Mouse (Mus musculus) embryonic facial prominence, embryonic 10.5 days (tissue): ENCODE measurements around the gene 4933434E20Rik. TPM values are rescaled to one million over a fixed set of nuclear protein-coding genes. Genes with fewer than 3 reads are reported as not detected.

ENCODE experiments used
- DNase-seq: peaks from one replicate; pipeline ENCODE4 v3.0.0-alpha.2; 2017; ENCODE audit warnings: low spot score
- H3K27ac ChIP-seq: fragments of 300-500 bp; sonication (generic); replicated peaks from 2 replicates; pipeline ENCODE4 v1.5.1; 2016; ENCODE audit warnings: mild to moderate bottlenecking
- H3K27me3 ChIP-seq: fragments of 300-500 bp; sonication (generic); replicated peaks from 2 replicates; pipeline ENCODE4 v1.6.1; 2016; ENCODE audit warnings: low read depth, mild to moderate bottlenecking; ENCODE audit not compliant: poor library complexity, severe bottlenecking
- H3K36me3 ChIP-seq: fragments of 300-500 bp; sonication (generic); replicated peaks from 2 replicates; pipeline ENCODE4 v1.6.1; 2016; ENCODE audit warnings: mild to moderate bottlenecking, moderate library complexity
- H3K4me1 ChIP-seq: fragments of 300-500 bp; sonication (generic); 2 replicates; pipeline ENCODE4 v1.6.1; 2016
- H3K4me3 ChIP-seq: fragments of 300-500 bp; sonication (generic); 2 replicates; pipeline ENCODE4 v1.5.1; 2016; ENCODE audit warnings: mild to moderate bottlenecking, moderate library complexity
- H3K9me3 ChIP-seq: fragments of 300-500 bp; sonication (generic); 2 replicates; pipeline ENCODE4 v1.6.1; 2016; ENCODE audit warnings: mild to moderate bottlenecking
- WGBS: fragments of 180-500 bp; shearing (Covaris S2); methylation state at CpG from one replicate; pipeline ENCODE4 v1.1.7; 2016; 5-methylcytosine and 5-hydroxymethylcytosine counted together
- polyA plus RNA-seq: library from polyadenylated mRNA; unstranded; fragments of >200 nt; fragmentation: Nextera tagmentation; extraction: Ambion mirVana; gene quantifications from 2 replicates; pipeline ENCODE4 v1.2.1, GENCODE M21; 2016

Gene 4933434E20Rik
- polyA plus RNA-seq, 1 experiment from 2014 or later: 181 TPM

DNA sequence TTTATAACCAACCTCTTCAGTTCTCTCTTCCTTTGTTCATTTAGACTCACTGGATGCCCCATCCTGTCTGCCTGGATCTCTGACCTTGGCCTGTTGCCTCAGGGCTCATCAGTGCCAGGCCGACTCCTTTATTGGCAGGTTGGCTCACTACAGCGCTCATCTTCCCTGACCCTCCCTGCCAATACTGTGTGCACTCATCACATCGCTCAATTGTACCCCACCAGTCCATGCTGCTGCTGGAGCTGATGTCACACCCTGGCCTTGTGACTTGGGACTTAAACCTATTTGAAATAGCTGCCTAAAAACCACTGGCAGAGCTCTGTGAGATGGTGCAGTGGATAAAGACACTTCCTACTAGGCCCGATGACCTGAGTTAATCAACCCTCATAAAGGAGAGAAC, 16.4 kb downstream of the 4933434E20Rik start:
- Histone ChIP-seq H3K36me3 (peaks cover 44% of the 10 kb centered on the region), H3K27ac (no peak overlapping the region), H3K27me3 (no peaks in the 10 kb centered on the region), H3K4me1 (no peaks in the 10 kb centered on the region), H3K9me3 (no peaks in the 10 kb centered on the region), H3K4me3 (no peak overlapping the region)
- no peak for DNase-seq
- 85% methylated on average over 4 of the region's 4 CpGs for WGBS

DNA sequence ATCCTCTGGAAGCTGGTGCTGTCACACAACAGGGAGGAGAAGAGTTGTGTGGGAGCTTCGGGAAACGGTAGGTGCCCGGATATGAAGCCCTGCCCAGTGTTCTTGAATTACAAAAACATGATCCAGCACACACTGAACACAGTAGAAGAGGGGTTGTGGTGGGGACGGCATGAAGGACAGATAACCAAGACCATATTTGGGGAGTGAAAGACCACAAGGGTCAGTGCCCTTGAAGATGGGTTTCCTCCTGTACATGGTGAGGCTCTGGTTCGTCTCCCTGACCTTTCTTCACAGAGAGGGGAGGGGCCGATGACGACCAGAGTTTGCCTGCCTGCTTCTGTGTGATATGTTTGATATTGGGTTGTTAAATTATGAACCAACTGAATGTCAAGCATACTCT, 18.3 kb downstream of the 4933434E20Rik start:
- 80% methylated on average over 7 of the region's 7 CpGs for WGBS
- peaks cover 26% of the 10 kb centered on the region for H3K36me3 ChIP-seq
- no peak overlapping the region for H3K4me3 ChIP-seq
- H3K4me1 ChIP-seq: no peaks in the 10 kb centered on the region
- H3K27ac ChIP-seq: no peak overlapping the region
- H3K27me3 ChIP-seq: no peaks in the 10 kb centered on the region
- H3K9me3 ChIP-seq: no peaks in the 10 kb centered on the region
- no peak for DNase-seq

DNA sequence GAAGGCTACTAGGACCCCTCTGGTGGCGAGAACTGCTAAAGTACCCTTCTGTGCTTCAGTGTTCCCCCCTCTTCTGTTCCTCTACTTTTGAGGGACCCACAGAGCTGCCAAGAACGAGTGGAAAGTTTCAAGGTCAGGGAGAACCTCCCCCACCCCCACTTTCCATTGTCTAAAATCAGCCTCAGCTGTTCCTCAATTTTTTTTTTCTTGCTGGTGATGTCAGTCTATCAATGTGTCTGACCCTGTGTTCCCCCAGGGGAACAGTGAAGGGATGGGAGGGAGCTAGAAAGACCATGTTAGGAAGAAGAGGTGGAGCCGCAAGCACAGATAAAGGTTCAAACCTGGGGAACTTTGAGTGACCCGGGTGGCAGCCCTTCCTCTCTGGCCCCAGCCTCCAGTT, 20.9 kb downstream of the 4933434E20Rik start, which contains the start of gene Tpm3:
Gene Tpm3, plus strand, starts transcription at position 356 of the 400 bp plus-strand sequence.
- 74% methylated on average over 4 of the region's 4 CpGs for WGBS
- Histone ChIP-seq H3K36me3 (peaks cover 4% of the 10 kb centered on the region; the same call in 1 of the 2 replicates), H3K9me3 (no peaks in the 10 kb centered on the region), H3K4me3 (no peak within 1 kb of the TSS), H3K4me1 (peaks cover 7% of the 10 kb centered on the region), H3K27ac (no peak within 1 kb of the TSS), H3K27me3 (no peaks in the 10 kb centered on the region)
- no peak for DNase-seq

DNA sequence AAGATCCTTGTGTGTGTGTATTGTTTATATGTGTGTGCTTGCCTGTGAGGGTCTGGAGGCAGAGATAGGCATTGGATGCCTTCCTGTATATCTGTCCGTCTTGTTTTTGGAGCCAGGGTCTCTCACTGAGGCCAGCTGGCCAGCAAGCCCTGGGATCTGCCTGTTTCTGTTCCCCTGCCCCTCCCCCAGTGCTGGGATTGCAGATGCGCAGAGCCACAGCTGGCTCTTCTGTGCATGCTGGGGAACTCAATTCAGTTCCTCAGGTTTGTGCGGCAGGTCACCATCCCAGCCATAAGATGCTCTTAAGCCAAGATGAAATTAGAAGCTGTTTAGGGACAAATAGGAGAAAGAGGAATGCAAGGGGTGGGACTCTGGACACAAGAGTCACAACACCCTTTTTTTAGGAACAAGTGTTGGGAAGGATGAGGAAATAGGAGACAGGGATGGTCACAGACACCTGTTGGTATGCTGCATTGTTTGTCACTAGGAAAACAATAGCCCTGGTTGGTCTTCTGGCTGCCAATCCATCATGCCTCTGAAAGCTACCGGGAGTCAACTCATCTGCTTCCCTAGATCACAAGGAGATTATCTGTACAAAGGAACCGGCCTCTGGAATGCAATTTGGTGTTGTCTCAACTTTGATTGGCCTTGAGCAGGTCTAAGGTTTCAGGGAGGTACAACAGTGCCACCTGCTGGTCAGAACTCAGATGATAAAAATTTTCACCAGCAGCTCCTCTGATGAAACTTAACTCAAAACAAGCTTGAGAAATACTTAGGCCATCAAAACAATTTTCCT, 25.7 kb downstream of the 4933434E20Rik start:
- H3K36me3 ChIP-seq: peaks cover 10% of the 10 kb centered on the region
- peak; percentile 83 for DNase-seq
- peaks cover 40% of the 10 kb centered on the region for H3K4me1 ChIP-seq
- H3K27ac ChIP-seq: peak overlapping the region; percentile 66
- peak overlapping the region; percentile 41 for H3K4me3 ChIP-seq
- H3K27me3 ChIP-seq: no peaks in the 10 kb centered on the region
- 7% methylated on average over 5 of the region's 5 CpGs for WGBS
- H3K9me3 ChIP-seq: no peaks in the 10 kb centered on the region

DNA sequence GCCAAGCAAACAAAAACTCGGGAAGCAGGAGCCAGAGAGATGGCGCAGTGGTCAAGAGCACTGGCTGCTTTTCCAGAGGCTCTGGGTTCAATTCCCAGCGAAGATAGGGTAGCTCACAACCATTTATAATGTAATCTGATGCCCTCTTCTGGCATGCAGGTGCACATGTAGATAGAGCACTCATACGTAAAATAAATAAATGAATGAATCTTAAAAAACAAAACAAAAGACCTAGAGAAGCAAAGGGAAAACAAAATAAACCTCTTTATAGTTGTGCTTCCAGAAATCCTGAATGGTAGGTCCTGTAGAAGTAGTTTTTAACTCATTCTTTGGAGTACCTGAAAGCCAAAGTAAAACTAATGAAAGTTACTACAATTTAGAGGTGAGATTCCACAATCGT, 26.8 kb downstream of the 4933434E20Rik start:
- 58% methylated on average over 5 of the region's 5 CpGs for WGBS

DNA sequence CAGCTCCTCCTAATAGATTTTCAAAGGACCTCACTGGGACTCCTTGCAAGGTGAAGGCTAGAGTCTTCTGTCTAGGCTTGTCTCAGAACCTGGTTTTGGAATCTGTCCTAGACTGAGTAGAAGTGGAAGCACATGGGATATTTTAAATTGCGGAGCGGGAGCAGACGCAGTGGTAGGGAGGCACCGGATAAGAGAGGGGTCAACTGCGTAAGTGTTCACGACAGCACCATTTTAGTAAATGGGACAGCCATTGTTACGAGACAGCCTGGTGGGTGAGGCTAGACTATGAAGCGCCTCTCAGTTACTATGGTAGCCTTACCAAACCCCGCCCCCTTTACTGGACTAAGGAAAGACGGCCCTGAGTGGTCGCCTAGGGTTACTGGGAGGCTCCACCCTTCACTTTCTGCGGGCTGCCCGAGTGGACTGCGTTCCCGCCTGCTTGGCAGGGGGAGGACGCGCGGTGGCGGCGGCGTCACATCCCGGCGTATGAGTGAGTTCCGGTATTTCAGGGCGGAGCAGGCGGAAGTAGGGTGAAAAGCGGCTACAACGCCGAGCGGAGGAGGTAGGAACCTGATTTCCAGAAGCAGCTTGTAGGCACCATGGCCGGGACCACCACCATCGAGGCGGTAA, 27.8 kb downstream of the 4933434E20Rik start:
- H3K36me3 ChIP-seq: peaks cover 31% of the 10 kb centered on the region
- WGBS: under 1% methylated on average over 33 of the region's 33 CpGs
- H3K9me3 ChIP-seq: no peaks in the 10 kb centered on the region
- peak; percentile 98 for DNase-seq
- no peaks in the 10 kb centered on the region for H3K27me3 ChIP-seq
- H3K27ac ChIP-seq: peak overlapping the region; percentile 91
- peaks cover 60% of the 10 kb centered on the region for H3K4me1 ChIP-seq
- peak overlapping the region; percentile 91 for H3K4me3 ChIP-seq

More for the DNA sequence above, 26.8 kb downstream of the 4933434E20Rik start:
- DNase-seq: no peak
- Histone ChIP-seq H3K27ac (no peak overlapping the region), H3K4me3 (peak overlapping the region; percentile 91; the same call in 1 of the 2 replicates), H3K4me1 (peaks cover 50% of the 10 kb centered on the region), H3K9me3 (no peaks in the 10 kb centered on the region), H3K27me3 (no peaks in the 10 kb centered on the region), H3K36me3 (peaks cover 22% of the 10 kb centered on the region)

DNA sequence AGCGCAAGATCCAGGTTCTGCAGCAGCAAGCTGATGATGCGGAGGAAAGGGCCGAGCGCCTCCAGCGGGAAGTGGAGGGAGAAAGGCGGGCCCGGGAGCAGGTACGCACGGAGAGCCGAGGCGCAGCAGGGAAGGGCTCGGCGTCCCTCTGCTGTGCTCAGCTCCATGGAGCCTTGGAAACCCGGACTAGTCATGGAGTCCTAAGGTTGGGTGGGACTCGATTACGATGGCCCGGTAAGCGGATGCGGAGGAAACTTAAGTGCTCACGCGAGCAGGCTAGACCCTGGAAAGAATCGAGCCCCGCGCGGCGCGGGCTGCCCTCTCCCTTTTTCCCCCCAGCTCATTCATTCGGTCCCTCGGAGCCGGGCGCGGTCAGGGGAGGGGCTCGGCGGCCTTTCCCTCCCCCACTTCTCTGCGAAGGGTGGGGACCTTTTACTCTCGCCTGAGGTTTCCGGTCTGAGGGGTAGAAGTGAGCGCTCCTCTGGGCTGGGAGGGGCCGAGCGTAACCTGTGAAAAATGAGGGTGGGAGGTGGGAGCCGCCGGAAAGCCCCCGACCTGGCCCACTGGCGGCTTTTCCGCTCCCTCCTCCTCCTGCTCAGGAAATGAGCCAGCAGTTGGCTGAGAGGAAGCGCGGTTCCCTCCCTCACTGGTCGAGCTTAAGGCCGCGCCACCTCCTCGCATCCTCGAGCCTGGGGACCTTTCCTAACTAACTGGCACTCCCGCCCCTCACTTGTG, 28.5 kb downstream of the 4933434E20Rik start:
- under 1% methylated on average over 53 of the region's 53 CpGs for WGBS
- Histone ChIP-seq H3K27ac (peak overlapping the region; percentile 91), H3K4me3 (peak overlapping the region; percentile 91), H3K9me3 (no peaks in the 10 kb centered on the region), H3K27me3 (no peaks in the 10 kb centered on the region), H3K36me3 (peaks cover 37% of the 10 kb centered on the region), H3K4me1 (peaks cover 66% of the 10 kb centered on the region)
- peak; percentile 86 for DNase-seq

DNA sequence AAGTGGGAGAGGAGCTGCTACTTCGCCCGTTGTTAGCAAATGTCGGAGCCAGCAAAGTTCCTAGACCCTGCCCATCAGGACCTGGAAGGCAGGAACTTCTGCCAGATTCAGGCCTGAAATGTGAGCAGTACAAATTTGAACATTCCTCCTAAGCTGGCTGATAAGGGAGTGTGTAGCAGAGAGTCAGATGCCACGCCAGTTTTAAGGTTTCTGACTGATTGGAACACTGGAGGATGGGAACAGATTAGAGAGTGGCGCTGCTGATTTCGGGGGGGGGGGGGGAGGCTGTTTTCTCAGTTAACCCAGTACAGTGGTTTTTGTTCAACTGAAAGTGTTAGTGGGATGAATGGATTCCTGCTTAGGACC, 29.0 kb downstream of the 4933434E20Rik start:
- Histone ChIP-seq H3K36me3 (peaks cover 41% of the 10 kb centered on the region), H3K27me3 (no peaks in the 10 kb centered on the region), H3K27ac (peak overlapping the region; percentile 91), H3K9me3 (no peaks in the 10 kb centered on the region), H3K4me3 (peak overlapping the region; percentile 91), H3K4me1 (peaks cover 69% of the 10 kb centered on the region)
- DNase-seq: no peak
- 2% methylated on average over 6 of the region's 6 CpGs for WGBS

DNA sequence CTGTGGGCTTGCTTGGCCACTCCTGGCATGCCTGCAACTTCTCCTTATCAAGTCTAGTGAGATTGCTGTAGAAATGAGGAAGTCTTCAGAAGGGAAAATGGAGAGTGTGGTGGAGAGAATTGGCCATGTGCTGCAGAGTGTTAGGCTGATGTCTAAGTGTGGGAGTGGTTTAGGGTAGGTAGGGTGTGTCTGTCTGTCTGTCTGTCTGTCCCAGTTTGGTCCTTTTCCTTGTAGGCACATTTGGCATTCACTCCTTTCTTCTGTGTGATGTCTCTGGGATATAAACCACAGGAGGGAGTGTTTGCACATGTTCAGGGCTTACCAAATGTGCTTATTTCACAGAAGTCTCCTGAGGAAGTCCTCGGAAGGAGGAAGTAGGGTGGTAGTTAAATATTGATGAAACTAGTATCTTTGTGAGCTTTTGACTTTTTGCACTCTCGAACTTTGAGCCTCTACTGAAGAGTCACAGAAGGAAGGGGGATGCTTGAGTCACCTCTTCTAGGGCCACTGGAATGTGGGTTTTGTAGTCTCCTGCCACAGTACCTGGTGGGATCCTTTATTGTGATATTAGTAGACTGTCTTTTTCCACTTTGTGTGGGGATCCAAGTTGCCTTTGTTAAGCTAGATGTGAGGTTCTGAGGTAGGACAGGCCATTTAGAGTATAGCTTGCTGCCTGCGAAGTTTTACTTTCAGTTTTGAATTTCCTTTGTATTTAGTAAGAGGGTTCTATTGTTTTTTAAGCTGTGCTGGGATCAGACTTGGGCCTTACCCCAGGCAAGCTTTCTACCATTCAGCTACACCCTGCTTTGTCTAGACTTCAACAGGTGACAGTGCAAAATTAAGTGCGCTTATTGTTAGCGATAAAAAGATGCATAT, 30.2 kb downstream of the 4933434E20Rik start:
- 84% methylated on average over 5 of the region's 5 CpGs for whole genome bisulfite sequencing

DNA sequence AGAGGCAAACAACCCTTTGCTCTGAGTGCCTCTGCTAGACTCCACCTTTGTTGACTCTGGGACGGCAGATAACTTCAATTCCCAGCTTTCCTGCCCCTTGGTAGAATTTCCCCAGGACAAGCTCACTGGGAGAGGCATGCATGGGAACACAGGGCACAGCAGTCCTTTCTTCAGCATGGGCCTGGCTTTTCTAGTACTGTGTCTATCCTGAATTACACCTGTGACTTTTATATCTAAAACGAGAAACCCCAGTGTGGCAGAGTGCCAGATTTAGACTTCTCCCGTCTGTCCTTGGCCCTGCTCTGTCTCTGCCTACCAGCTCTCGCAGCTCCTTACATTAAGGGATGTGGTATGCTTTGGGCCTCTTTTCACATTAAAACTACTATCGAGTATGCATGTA, 31.6 kb downstream of the 4933434E20Rik start:
- Histone ChIP-seq H3K4me1 (peaks cover 55% of the 10 kb centered on the region), H3K27ac (peak overlapping the region; percentile 7; the same call in 1 of the 2 replicates), H3K36me3 (peaks cover 67% of the 10 kb centered on the region), H3K9me3 (no peaks in the 10 kb centered on the region), H3K27me3 (no peaks in the 10 kb centered on the region), H3K4me3 (peak overlapping the region; percentile 30)
- 78% methylated on average over 5 of the region's 5 CpGs for WGBS
- no peak for DNase-seq

More for the DNA sequence above, 30.2 kb downstream of the 4933434E20Rik start:
- Histone ChIP-seq H3K27me3 (no peaks in the 10 kb centered on the region), H3K4me1 (peaks cover 69% of the 10 kb centered on the region), H3K4me3 (peak overlapping the region; percentile 91), H3K27ac (no peak overlapping the region), H3K9me3 (no peaks in the 10 kb centered on the region), H3K36me3 (peaks cover 53% of the 10 kb centered on the region)
- DNase-seq: no peak

DNA sequence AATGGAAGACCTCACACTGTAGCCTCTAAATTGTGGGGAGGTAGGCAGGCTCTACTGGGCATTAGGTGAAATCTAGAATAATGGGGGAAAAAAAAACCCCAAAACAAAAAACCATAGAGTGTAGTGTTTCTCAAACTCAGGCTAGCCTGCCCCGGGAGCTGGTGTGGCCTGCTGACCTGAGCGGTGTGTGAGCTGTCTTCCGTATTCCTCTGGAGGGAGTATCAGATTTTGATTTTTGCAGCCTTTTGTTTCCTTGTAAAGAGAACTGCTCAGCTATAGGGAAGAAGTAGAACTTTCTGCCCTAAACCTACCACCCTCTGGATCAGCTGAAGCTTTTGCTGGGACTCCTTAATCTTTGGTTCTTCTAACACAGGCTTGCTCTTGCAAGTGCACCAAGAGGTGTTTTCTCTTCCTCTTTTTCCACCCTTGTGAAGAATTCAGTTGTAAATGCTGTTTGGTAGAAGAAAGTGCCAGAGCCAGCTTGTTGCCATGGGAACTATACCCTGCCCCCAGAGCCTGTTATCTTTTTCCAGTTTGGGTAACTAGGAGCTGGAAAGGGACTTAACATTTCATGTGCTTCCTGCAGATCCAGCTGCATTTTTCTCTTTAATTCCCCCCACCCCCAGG, 32.4 kb downstream of the 4933434E20Rik start:
- H3K4me3 ChIP-seq: peak overlapping the region; percentile 30
- peak overlapping the region; percentile 35; the same call in 1 of the 2 replicates for H3K27ac ChIP-seq
- peaks cover 75% of the 10 kb centered on the region for H3K36me3 ChIP-seq
- H3K27me3 ChIP-seq: no peaks in the 10 kb centered on the region
- 65% methylated on average over 3 of the region's 3 CpGs for WGBS
- H3K4me1 ChIP-seq: peaks cover 50% of the 10 kb centered on the region
- no peak for DNase-seq
- no peaks in the 10 kb centered on the region for H3K9me3 ChIP-seq
